In the genomic region with DNA sequence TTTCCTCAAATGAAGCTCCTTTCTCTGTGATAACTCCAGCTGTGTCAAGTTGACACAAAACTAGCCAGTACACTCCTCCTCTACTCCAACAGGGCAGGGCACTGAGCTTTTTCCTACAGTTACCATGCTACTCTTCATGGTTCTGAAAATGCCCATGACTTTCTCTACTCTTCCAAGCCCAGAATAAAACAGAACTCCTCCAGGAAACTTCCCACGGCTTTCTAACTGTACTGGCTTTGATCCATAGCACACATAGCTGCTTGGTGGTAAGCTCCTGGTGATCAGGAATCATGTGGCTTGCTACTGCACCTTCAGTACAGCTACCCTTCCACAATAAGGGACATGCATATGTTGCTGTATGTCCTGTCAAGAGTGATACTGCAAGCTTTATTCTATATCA, we compare ENCODE assay signal across 13 mouse cellular contexts.
"Had no signal": no experiment of that assay in that cellular context is flagged by ENCODE, and none has a peak within 500 bp of the region (broad histone marks: within the 10 kb centered on the region; RNA-seq: fewer than 3 reads in every experiment).

No protein-coding gene starts in this region.

- DNase-seq: gastrocnemius, adult 2 months; gastrocnemius, postnatal 10 days; gastrocnemius, postnatal 25 days; heart, adult 18-20 months; heart, postnatal 10 days; heart, postnatal 4 days; kidney, adult 18-20 months; kidney, adult 8-10 months; kidney, postnatal 10 days; kidney, postnatal 25 days; kidney, postnatal 4 days; liver; liver, embryonic 13.5 days had no signal
